Mouse (Mus musculus) subcutaneous adipose tissue, adult 2 months (tissue): Measurements from ENCODE around the gene Jag2. TPM values are rescaled to one million over a fixed set of nuclear protein-coding genes. Genes with fewer than 3 reads are reported as not detected.

Experiments used
- polyA plus RNA-seq: library from polyadenylated mRNA; depleted of rRNA; stranded (reverse); fragments of >200 nt; gene quantifications from 2 replicates; pipeline ENCODE4 v1.2.3, GENCODE M21; 2012; ENCODE audit warnings: low replicate concordance; rRNA removed

Gene Jag2
- polyA plus RNA-seq = 36.0 and 44.3 TPM in 2 replicates

GRCm38 (mm10) chr12:112929562-112930352 is at the start of gene Jag2:
TSS of gene Jag2 (minus strand) at chr12:112929776.

GRCm38 (mm10) chr12:112976371-112977073 is 46.9 kb upstream of the Jag2 start, which contains the start of gene Btbd6:
TSS of gene Btbd6 (plus strand) at chr12:112976482.

GRCm38 (mm10) chr12:112941776-112942713 is 12.5 kb upstream of the Jag2 start, which contains the start of gene Nudt14:
TSS of gene Nudt14 (minus strand) at chr12:112942124.

GRCm38 (mm10) chr12:112868178-112869087 is 61.1 kb downstream of the Jag2 start, which contains the start of gene Gpr132:
TSS of gene Gpr132 (minus strand) at chr12:112868228.

Other genes with a start within 250 kb of the Jag2 start
- gene Cep170b, start 209.3 kb downstream of the Jag2 start, polyA plus RNA-seq = 13.5 and 57.5 TPM in 2 replicates
- 79.4 and 110 TPM in 2 replicates for gene Pld4, start 169.1 kb downstream of the Jag2 start, polyA plus RNA-seq
- gene Ahnak2, start 127.1 kb downstream of the Jag2 start, polyA plus RNA-seq = 16.4 and 31.6 TPM in 2 replicates
- gene Clba1, start 120.8 kb downstream of the Jag2 start, polyA plus RNA-seq = 2.2 and 7.1 TPM in 2 replicates
- gene Cdca4, start 100.4 kb downstream of the Jag2 start, polyA plus RNA-seq = 11.3 and 32.5 TPM in 2 replicates
- gene Gpr132, start 61.5 kb downstream of the Jag2 start, polyA plus RNA-seq = 6.0 and 8.0 TPM in 2 replicates
- gene Nudt14, start 12.3 kb upstream of the Jag2 start, polyA plus RNA-seq = 36.9 and 40.6 TPM in 2 replicates
- 23.5 and 40.2 TPM in 2 replicates for gene Btbd6, start 46.7 kb upstream of the Jag2 start, polyA plus RNA-seq
- gene Brf1, start 70.9 kb upstream of the Jag2 start, polyA plus RNA-seq = 41.5 and 84.3 TPM in 2 replicates
- 55.4 and 68.3 TPM in 2 replicates for gene Pacs2, start 84.7 kb upstream of the Jag2 start, polyA plus RNA-seq
- 0.28 TPM in 1 of 2 replicates, not detected in the other for gene Tex22, start 144.7 kb upstream of the Jag2 start, polyA plus RNA-seq
- 53.8 and 92.7 TPM in 2 replicates for gene Mta1, start 168.5 kb upstream of the Jag2 start, polyA plus RNA-seq
- gene Crip2, start 210.5 kb upstream of the Jag2 start, polyA plus RNA-seq = 322 and 456 TPM in 2 replicates
- gene Crip1, start 216.5 kb upstream of the Jag2 start, polyA plus RNA-seq = 1,377 and 1,405 TPM in 2 replicates
- 1.2 and 11.7 TPM in 2 replicates for gene Tedc1, start 226.6 kb upstream of the Jag2 start, polyA plus RNA-seq